Mouse (Mus musculus): ENCODE measurements at regions not wholly inside any gene's neighbourhood (a gene's known extent, or its start where the extent isn't known, plus 50 kb on each side); places are given as distances from the start of the nearest gene placed in this dataset.
A peak's percentile ranks its signal among the peaks of the same experiment; 100 is the strongest.

GRCm38 (mm10) chr16:13204948-13205470 is 51.3 kb upstream of the Mrtfb start:
- peaks cover 5% of the 10 kb centered on the region; the same call in 1 of the 2 replicates for H3K4me1 ChIP-seq (ENCODE audit: control insufficient read depth, insufficient read depth, low read length)
- H3K9ac ChIP-seq (replicated peaks; ENCODE audit: low read depth, low read length): no peak overlapping the region
- H3K27me3 ChIP-seq (ENCODE audit: control insufficient read depth, insufficient read depth, low read length): no peaks in the 10 kb centered on the region
- no peaks in the 10 kb centered on the region for H3K36me3 ChIP-seq (ENCODE audit: control insufficient read depth, insufficient read depth, low read length)
- H3K4me3 ChIP-seq (ENCODE audit: low read depth, low read length): no peak overlapping the region
- no peak for ATAC-seq (ENCODE audit: insufficient number of reproducible peaks, insufficient read depth, low FRiP score, low read depth)
- no peak overlapping the region for H3K4me2 ChIP-seq (replicated peaks; ENCODE audit: low read depth, low read length)
- H3K9me3 ChIP-seq (ENCODE audit: control insufficient read depth, low read depth, low read length): no peaks in the 10 kb centered on the region
- 89% methylated on average over 6 of the region's 6 CpGs for WGBS
- H3K27ac ChIP-seq (ENCODE audit: low read length): no peak overlapping the region

GRCm38 (mm10) chr16:13205855-13206254 is 50.4 kb upstream of the Mrtfb start:
- ATAC-seq (ENCODE audit: insufficient number of reproducible peaks, insufficient read depth, low FRiP score, low read depth): 0 out of 2 replicates have a peak, but pooled peaks have one; percentile 54
- 28% methylated on average over 5 of the region's 5 CpGs for WGBS

More at GRCm38 (mm10) chr16:13205855-13206254, 50.4 kb upstream of the Mrtfb start:
- no peaks in the 10 kb centered on the region for H3K9me3 ChIP-seq (ENCODE audit: control insufficient read depth, low read depth, low read length)
- H3K36me3 ChIP-seq (ENCODE audit: control insufficient read depth, insufficient read depth, low read length): no peaks in the 10 kb centered on the region
- H3K4me2 ChIP-seq (replicated peaks; ENCODE audit: low read depth, low read length): no peak overlapping the region
- H3K27me3 ChIP-seq (ENCODE audit: control insufficient read depth, insufficient read depth, low read length): no peaks in the 10 kb centered on the region
- peaks cover 5% of the 10 kb centered on the region; the same call in 1 of the 2 replicates for H3K4me1 ChIP-seq (ENCODE audit: control insufficient read depth, insufficient read depth, low read length)
- H3K9ac ChIP-seq (replicated peaks; ENCODE audit: low read depth, low read length): no peak overlapping the region
- H3K4me3 ChIP-seq (ENCODE audit: low read depth, low read length): no peak overlapping the region
- H3K27ac ChIP-seq (ENCODE audit: low read length): no peak overlapping the region
